Mouse (Mus musculus): ENCODE measurements around the gene Parvg.

Gene Parvg

DNA sequence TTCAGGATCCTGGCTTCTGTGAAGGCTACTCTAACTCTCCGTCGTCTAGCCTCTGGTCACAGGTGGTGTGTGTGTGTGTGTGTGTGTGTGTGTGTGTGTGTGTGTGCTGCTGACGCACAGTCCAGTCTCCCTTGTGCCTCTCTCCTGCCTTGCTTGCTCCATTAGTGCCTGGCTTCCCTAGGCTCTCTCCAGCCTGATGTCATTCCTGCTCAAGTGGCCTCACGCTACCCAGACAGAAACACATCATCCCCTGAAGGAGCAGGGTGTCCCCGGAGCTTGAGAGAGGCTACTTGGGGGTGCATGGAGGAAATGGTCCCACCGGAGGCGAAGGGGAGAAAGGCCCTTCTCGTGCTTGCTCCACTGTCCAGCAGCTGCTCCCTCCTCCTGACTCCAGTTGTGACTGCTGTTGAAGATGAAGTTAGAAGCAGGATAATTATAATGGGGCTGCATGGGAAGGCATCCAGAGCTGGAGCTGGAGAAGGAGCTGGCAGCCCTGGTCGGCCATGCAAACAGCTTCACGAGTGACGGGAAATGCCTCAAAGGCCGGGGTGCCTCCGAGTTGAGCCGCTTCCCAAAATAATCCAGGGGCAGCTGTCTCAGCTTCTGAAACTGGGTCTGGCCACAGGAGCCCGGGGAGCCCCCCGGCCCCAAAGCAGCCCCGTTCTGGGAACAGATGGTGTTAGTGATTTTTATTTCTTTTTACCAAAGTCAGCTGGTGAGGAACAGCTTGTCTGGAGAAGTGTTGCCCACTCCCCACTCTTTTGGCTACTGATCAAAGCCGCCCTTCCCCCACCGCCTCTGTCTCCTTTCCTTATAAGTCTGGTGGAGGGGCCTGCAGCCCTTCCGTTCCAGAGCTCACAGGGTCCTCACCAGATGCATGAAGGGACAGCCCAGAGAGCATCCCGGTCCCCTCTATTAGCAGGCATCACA, 28.4 kb downstream of the Parvg start:
- DNase-seq (ENCODE audit: low spot score) = no peak

- DNase-seq (ENCODE audit: low spot score) = no peak
These were observed 31.3 kb downstream of the Parvg start for GRCm38 (mm10) chr15:84355081-84355480.

- no peak for DNase-seq (ENCODE audit: low spot score)
These were observed 40.9 kb downstream of the Parvg start for GRCm38 (mm10) chr15:84364746-84365145.

DNA sequence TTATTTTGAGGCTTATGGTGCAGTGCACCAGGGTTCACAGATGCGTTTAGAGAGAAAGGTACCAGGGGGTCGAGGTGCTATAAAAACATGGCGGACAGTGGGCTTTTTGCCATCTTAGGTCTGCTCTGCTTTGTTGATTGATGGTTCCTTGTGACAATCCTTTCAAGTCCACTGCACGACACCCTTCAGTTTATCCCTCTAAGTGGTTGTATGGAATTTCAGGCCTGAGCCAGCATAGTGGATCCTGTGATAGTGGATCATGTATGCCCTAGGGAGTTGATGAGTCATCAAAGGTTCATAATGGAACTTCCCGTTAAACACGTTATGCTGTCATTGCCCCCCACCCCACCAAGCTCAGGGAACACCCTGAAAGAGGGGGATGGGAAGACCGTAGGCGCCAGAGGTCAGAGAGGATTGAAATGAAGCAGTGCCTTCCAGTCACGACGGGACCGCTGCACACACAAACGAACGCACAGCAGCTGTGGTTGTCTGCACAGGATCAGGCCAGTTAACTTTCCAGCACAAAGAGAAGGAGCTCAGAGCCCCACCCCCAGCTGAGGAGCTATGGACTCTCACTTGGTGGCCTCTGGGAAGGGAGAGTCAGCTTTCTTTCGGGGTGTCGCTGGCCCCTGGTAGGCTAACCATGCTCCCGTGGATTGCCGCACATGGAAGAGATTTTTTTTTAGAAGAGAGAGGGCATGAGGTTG, 42.0 kb downstream of the Parvg start:
- no peak for DNase-seq (ENCODE audit: low spot score)

DNA sequence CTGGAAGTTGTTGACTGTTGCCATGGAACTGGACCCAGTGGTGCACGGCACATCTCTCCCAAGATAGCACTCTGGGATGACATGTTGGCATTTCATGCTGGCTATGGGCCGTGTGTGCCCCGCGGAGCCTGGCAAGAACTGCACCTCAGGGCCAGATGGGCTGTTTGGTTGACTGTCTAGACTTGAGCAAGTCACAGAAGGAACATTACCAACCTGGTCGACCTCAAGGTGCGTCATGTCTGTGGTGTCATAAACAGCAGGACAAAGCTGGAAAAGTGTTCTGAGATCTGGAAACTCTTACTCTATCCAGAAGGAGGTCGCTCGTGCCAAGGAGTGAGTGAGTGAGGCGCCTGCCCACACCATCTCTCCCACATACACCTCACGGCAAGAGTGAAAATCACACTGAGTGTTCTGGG, 42.8 kb downstream of the Parvg start:
- DNase-seq (ENCODE audit: low spot score) = no peak

DNA sequence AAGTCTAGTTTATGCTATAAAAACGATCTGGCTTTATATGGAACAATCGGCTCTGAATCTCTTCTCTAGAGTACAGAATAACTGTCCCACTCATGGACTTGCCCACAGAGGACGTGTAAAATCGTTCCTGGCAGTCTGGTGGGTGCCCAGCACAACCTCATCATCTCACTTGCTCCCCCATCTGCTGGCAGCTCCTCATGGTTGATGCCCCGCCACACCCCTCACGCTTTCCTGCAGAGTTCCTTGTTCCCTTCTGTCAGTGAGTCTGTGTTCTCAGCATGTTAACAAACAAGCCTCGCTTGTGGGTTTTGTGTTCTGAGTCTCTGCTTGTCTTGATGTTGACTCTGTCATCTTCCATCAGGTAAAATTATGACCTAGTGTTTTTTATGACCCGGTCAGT, 43.6 kb downstream of the Parvg start:
- DNase-seq (ENCODE audit: low spot score) = no peak

GRCm38 (mm10) chr15:84372801-84373200, 49.0 kb downstream of the Parvg start:
- no peak for DNase-seq (ENCODE audit: low spot score)

DNA sequence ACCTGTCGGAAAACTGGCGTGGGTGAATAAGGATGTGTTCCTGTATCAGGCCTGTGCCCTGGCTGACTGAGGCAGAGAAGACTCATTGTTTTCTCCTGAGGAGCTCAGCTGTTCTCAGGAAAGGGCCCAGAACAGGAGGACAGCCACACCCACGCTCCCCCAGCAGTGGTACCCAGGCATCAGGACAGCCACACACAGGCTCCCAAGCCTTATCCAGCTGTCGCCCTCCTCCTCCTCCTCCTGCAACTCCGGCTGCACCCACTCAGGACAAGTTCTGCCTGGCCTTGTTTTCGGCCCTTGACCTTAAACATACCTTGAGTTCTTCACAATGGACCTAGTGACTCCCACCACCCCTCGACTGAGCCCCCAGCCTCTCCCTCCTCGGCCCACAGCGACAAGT, 54.9 kb downstream of the Parvg start:
- DNase-seq (ENCODE audit: low spot score) = no peak

GRCm38 (mm10) chr15:84380181-84380580, 56.4 kb downstream of the Parvg start:
- no peak for DNase-seq (ENCODE audit: low spot score)

DNA sequence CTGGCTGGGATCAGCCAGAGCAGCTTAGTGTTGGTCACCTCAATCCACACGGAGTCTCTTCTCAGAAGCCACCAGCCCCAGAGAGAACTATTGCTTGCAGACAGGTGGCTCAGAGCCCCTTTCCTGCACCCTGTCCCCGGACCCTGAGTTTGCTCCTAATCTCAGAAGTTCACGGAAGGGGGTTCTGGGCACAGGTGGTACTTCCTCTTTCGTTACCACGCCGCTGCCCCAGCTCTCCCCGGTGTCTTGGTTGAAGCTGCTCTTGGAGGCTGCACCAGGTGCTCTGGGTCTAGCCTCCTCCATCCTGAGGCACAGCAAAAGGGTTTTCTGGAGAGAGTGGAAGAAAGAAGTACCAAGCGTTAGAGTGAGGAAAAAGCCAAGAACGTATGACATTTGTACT, 60.2 kb downstream of the Parvg start:
- DNase-seq (ENCODE audit: low spot score) = no peak

DNA sequence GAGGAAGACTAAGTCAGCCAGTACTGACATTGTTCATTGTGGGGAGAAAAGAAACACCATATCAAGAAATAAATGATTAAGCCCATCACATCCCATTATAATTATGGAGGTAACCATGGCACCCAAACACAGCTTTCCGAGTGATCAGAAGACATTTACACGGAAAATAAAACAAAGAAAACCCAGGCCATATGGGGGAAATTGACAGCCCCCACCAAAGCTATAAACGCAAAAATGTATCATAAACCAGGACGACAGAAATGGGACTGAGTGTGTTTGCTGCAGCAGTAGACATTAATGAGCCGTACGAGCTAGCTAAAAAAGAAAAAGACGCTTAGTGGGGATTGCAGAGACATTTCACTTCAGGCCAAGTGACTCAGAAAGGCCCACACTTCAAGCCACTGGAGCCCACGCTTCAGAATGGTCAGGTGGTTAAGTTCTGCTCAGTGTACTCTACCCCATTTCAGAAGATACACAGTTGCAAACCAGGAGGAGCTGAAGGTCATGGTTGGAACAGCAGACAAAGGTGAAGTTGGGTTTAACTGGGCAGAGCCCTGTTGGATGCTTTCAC, 62.3 kb downstream of the Parvg start:
- DNase-seq (ENCODE audit: low spot score) = no peak

- DNase-seq (ENCODE audit: low spot score) = peak; percentile 45
These were observed 64.9 kb downstream of the Parvg start for GRCm38 (mm10) chr15:84388698-84389131.

GRCm38 (mm10) chr15:84392131-84392530, 68.3 kb downstream of the Parvg start:
- DNase-seq (ENCODE audit: low spot score) = no peak

All from T-cell, adult 2 months (primary cell).